Comparison of ENCODE assay signal across 1 mouse cellular context in genomic region chr7:45704046-45704559, GRCm38 (mm10).
A peak's percentile ranks its signal among the peaks of the same experiment; 100 is the strongest.
TF ChIP-seq lines count a peak whose summit lies in the region.

No protein-coding gene starts in this region.

TF ChIP-seq in CH12.LX, 34 proteins besides CTCF, POLR2A, EP300 and RAD21:
- TF ChIP-seq RCOR1 (conservative IDR thresholded peaks at IDR 0.05; ENCODE audit: low read depth, low read length), result 0 out of 2 replicates have a peak, but pooled peaks have one; percentile 61
- no peak for TF ChIP-seq USF1 (IDR thresholded peaks at IDR 0.05; ENCODE audit: low read depth, low read length)
- no peak for TF ChIP-seq E2F4 (IDR thresholded peaks at IDR 0.05; ENCODE audit: insufficient replicate concordance, low read depth, low read length)
- peak; percentile 30; the same call in 1 of the 2 replicates for TF ChIP-seq ETS1 (conservative IDR thresholded peaks at IDR 0.05; ENCODE audit: low read depth, low read length)
- peak; percentile 66; the same call in 1 of the 2 replicates for TF ChIP-seq NELFE (IDR thresholded peaks at IDR 0.05; ENCODE audit: low read depth, low read length)
- TF ChIP-seq NRF1 (IDR thresholded peaks at IDR 0.05; ENCODE audit: low read depth, low read length), result no peak
- no peak for TF ChIP-seq PAX5 (IDR thresholded peaks at IDR 0.05; ENCODE audit: low read length)
- TF ChIP-seq BHLHE40 (IDR thresholded peaks at IDR 0.05; ENCODE audit: low read depth, low read length), result 0 out of 2 replicates have a peak, but pooled peaks have one; percentile 29
- TF ChIP-seq UBTF (IDR thresholded peaks at IDR 0.05; ENCODE audit: low read depth, low read length), result no peak
- 0 out of 2 replicates have a peak, but pooled peaks have one; percentile 33 for TF ChIP-seq KAT2A (IDR thresholded peaks at IDR 0.05; ENCODE audit: insufficient replicate concordance, low read length)
- 0 out of 2 replicates have a peak, but pooled peaks have one; percentile 73 for TF ChIP-seq ZMIZ1 (IDR thresholded peaks at IDR 0.05; ENCODE audit: low read depth, low read length)
- TF ChIP-seq TCF12 (IDR thresholded peaks at IDR 0.05; ENCODE audit: low read depth, low read length), result peak; percentile 67; the same call in 1 of the 2 replicates
- TF ChIP-seq ZKSCAN1 (IDR thresholded peaks at IDR 0.05; ENCODE audit: borderline replicate concordance, low read depth, low read length), result no peak
- peak; percentile 99 for TF ChIP-seq CHD1 (IDR thresholded peaks at IDR 0.05; ENCODE audit: low read depth, low read length)
- TF ChIP-seq MAX (IDR thresholded peaks at IDR 0.05; ENCODE audit: low read length), result no peak
- TF ChIP-seq HCFC1 (IDR thresholded peaks at IDR 0.05; ENCODE audit: low read depth, low read length), result 0 out of 2 replicates have a peak, but pooled peaks have one; percentile 15
- no peak for TF ChIP-seq CHD2 (IDR thresholded peaks at IDR 0.05; ENCODE audit: low read length)
- TF ChIP-seq MAZ (IDR thresholded peaks at IDR 0.05; ENCODE audit: low read depth, low read length), result no peak
- no peak for TF ChIP-seq GABPA (IDR thresholded peaks at IDR 0.05; ENCODE audit: insufficient replicate concordance, low read depth, low read length)
- 0 out of 2 replicates have a peak, but pooled peaks have one; percentile 62 for TF ChIP-seq POLR2AphosphoS2 (IDR thresholded peaks at IDR 0.05; ENCODE audit: low read depth, low read length)
- peak; percentile 80; the same call in 1 of the 2 replicates for TF ChIP-seq MYC (IDR thresholded peaks at IDR 0.05; ENCODE audit: low read depth, low read length)
- TF ChIP-seq MEF2A (IDR thresholded peaks at IDR 0.05; ENCODE audit: borderline replicate concordance, low read depth, low read length), result peak; percentile 49; the same call in 1 of the 2 replicates
- peak; percentile 87 for TF ChIP-seq SIN3A (IDR thresholded peaks at IDR 0.05; ENCODE audit: low read length)
- no peak for TF ChIP-seq USF2 (conservative IDR thresholded peaks at IDR 0.05; ENCODE audit: low read depth, low read length)
- 0 out of 2 replicates have a peak, but pooled peaks have one; percentile 54 for TF ChIP-seq TBP (conservative IDR thresholded peaks at IDR 0.05; ENCODE audit: low read depth, low read length)
- TF ChIP-seq MXI1 (IDR thresholded peaks at IDR 0.05; ENCODE audit: low read depth, low read length), result peak; percentile 43; the same call in 1 of the 2 replicates
- TF ChIP-seq SMC3 (IDR thresholded peaks at IDR 0.05; ENCODE audit: low read depth, low read length), result no peak
- TF ChIP-seq JUND (conservative IDR thresholded peaks at IDR 0.05; ENCODE audit: low read depth, low read length), result no peak
- TF ChIP-seq MAFK (IDR thresholded peaks at IDR 0.05; ENCODE audit: insufficient replicate concordance, low read length), result no peak
- no peak for TF ChIP-seq ZNF384 (IDR thresholded peaks at IDR 0.05; ENCODE audit: low read depth, low read length)
- no peak for TF ChIP-seq ZC3H11A (IDR thresholded peaks at IDR 0.05; ENCODE audit: low read depth, low read length)
- TF ChIP-seq IRF4 (IDR thresholded peaks at IDR 0.05; ENCODE audit: low read depth, low read length), result 0 out of 2 replicates have a peak, but pooled peaks have one; percentile 46
- TF ChIP-seq JUN (IDR thresholded peaks at IDR 0.05; ENCODE audit: insufficient read depth, low read depth, low read length), result no peak
- no peak for TF ChIP-seq ELF1 (IDR thresholded peaks at IDR 0.05; ENCODE audit: low read depth, low read length)
